1 mouse cellular context compared by ENCODE assay signal in the genomic region with DNA sequence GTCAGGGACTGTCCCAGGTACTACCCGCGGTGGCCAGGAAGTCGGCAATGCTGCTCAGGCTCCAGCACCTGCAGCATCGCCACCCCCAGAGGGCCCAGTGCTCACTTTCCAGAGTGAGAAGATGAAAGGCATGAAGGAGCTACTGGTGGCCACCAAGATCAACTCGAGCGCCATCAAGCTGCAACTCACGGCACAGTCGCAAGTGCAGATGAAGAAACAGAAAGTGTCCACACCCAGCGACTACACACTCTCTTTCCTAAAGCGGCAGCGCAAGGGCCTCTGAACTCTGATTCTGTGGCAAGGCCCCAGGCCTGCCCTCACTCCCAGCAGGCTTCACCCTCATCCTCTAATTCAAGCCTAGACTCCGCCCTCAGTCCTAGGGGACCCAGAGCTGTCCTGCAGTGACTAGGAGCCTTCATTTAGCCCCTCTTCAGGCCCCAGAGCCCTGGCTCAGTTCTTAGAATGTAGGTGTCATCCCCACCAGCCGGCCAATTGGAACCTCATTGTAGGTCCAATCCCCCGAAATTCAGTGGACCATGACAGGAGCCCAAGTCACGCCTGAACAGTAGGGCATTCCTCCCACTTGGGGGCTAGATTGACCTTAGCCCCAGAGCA.
A peak's percentile ranks its signal among the peaks of the same experiment; 100 is the strongest.
TF ChIP-seq lines count a peak whose summit lies in the region.

No protein-coding gene starts in this region.

TF ChIP-seq in CH12.LX, 34 proteins besides CTCF, POLR2A, EP300 and RAD21 (continued from another document):
- no peak; the same call in 1 of the 2 replicates for TF ChIP-seq POLR2AphosphoS2 (IDR thresholded peaks at IDR 0.05; ENCODE audit: low read depth, low read length)
- peak; percentile 55; the same call in 1 of the 2 replicates for TF ChIP-seq ZMIZ1 (IDR thresholded peaks at IDR 0.05; ENCODE audit: low read depth, low read length)
- TF ChIP-seq CHD2 (IDR thresholded peaks at IDR 0.05; ENCODE audit: low read length): no peak
- TF ChIP-seq E2F4 (IDR thresholded peaks at IDR 0.05; ENCODE audit: insufficient replicate concordance, low read depth, low read length): no peak
- TF ChIP-seq ELF1 (IDR thresholded peaks at IDR 0.05; ENCODE audit: low read depth, low read length): peak; percentile 67
- no peak for TF ChIP-seq MAFK (IDR thresholded peaks at IDR 0.05; ENCODE audit: insufficient replicate concordance, low read length)
- TF ChIP-seq MYC (IDR thresholded peaks at IDR 0.05; ENCODE audit: low read depth, low read length): peak; percentile 70; the same call in 1 of the 2 replicates
- peak; percentile 4; the same call in 1 of the 2 replicates for TF ChIP-seq SIN3A (IDR thresholded peaks at IDR 0.05; ENCODE audit: low read length)
- no peak for TF ChIP-seq ZKSCAN1 (IDR thresholded peaks at IDR 0.05; ENCODE audit: borderline replicate concordance, low read depth, low read length)
- peak; percentile 48 for TF ChIP-seq SMC3 (IDR thresholded peaks at IDR 0.05; ENCODE audit: low read depth, low read length)
- no peak for TF ChIP-seq ZNF384 (IDR thresholded peaks at IDR 0.05; ENCODE audit: low read depth, low read length)
- TF ChIP-seq HCFC1 (IDR thresholded peaks at IDR 0.05; ENCODE audit: low read depth, low read length): peak; percentile 58
- TF ChIP-seq IRF4 (IDR thresholded peaks at IDR 0.05; ENCODE audit: low read depth, low read length): peak; percentile 81
- no peak for TF ChIP-seq USF1 (IDR thresholded peaks at IDR 0.05; ENCODE audit: low read depth, low read length)
- TF ChIP-seq MEF2A (IDR thresholded peaks at IDR 0.05; ENCODE audit: borderline replicate concordance, low read depth, low read length): peak; percentile 72; the same call in 1 of the 2 replicates
- TF ChIP-seq NRF1 (IDR thresholded peaks at IDR 0.05; ENCODE audit: low read depth, low read length): peak; percentile 53
- no peak for TF ChIP-seq KAT2A (IDR thresholded peaks at IDR 0.05; ENCODE audit: insufficient replicate concordance, low read length)
- 0 out of 2 replicates have a peak, but pooled peaks have one; percentile 66 for TF ChIP-seq TCF12 (IDR thresholded peaks at IDR 0.05; ENCODE audit: low read depth, low read length)
- TF ChIP-seq BHLHE40 (IDR thresholded peaks at IDR 0.05; ENCODE audit: low read depth, low read length): peak; percentile 44
- no peak for TF ChIP-seq GABPA (IDR thresholded peaks at IDR 0.05; ENCODE audit: insufficient replicate concordance, low read depth, low read length)
- no peak for TF ChIP-seq USF2 (conservative IDR thresholded peaks at IDR 0.05; ENCODE audit: low read depth, low read length)
- no peak for TF ChIP-seq MAZ (IDR thresholded peaks at IDR 0.05; ENCODE audit: low read depth, low read length)
- no peak for TF ChIP-seq ZC3H11A (IDR thresholded peaks at IDR 0.05; ENCODE audit: low read depth, low read length)
- peak; percentile 12; the same call in 1 of the 2 replicates for TF ChIP-seq NELFE (IDR thresholded peaks at IDR 0.05; ENCODE audit: low read depth, low read length)
- TF ChIP-seq RCOR1 (conservative IDR thresholded peaks at IDR 0.05; ENCODE audit: low read depth, low read length): no peak
- TF ChIP-seq JUND (conservative IDR thresholded peaks at IDR 0.05; ENCODE audit: low read depth, low read length): no peak
- no peak; the same call in 1 of the 2 replicates for TF ChIP-seq CHD1 (IDR thresholded peaks at IDR 0.05; ENCODE audit: low read depth, low read length)
- TF ChIP-seq ETS1 (conservative IDR thresholded peaks at IDR 0.05; ENCODE audit: low read depth, low read length): no peak
- TF ChIP-seq JUN (IDR thresholded peaks at IDR 0.05; ENCODE audit: insufficient read depth, low read depth, low read length): no peak
- peak; percentile 69; the same call in 1 of the 2 replicates for TF ChIP-seq MXI1 (IDR thresholded peaks at IDR 0.05; ENCODE audit: low read depth, low read length)
